Mouse (Mus musculus) testis, adult 10 weeks (tissue): Measurements from ENCODE around the gene Lima1. TPM values are rescaled to one million over a fixed set of nuclear protein-coding genes. Genes with fewer than 3 reads are reported as not detected.

Experiments used
- polyA plus RNA-seq: library from polyadenylated mRNA; stranded (reverse); fragments of 350-450 nt; fragmentation: Illumina TruSeq; extraction: RNeasy Lipid Tissue Mini Kit (QIAGEN cat#74804); gene quantifications from one replicate; pipeline ENCODE4 v1.2.3, GENCODE M21; 2014; ENCODE audit warnings: low read depth, low replicate concordance

Lima1 gene
- polyA plus RNA-seq, result 5.9 TPM

GRCm38 (mm10) chr15:99875334-99875869 lies at the start of gene Lima1:
Lima1 (minus strand) TSS chr15:99875456.

GRCm38 (mm10) chr15:99772881-99772924 lies 102.6 kb downstream of the Lima1 start, which contains the start of gene Cers5:
Cers5 (minus strand) TSS chr15:99772885.

Other genes with a start within 250 kb of the Lima1 start
- 39.4 TPM for gene Racgap1, start 223.8 kb downstream of the Lima1 start, polyA plus RNA-seq
- gene Asic1, start 205.1 kb downstream of the Lima1 start, polyA plus RNA-seq, result not detected
- 9.5 TPM for gene Smarcd1, start 173.3 kb downstream of the Lima1 start, polyA plus RNA-seq
- gene Gm17349, start 170.0 kb downstream of the Lima1 start, polyA plus RNA-seq, result not detected
- gene Gpd1, start 157.9 kb downstream of the Lima1 start, polyA plus RNA-seq, result 1.4 TPM
- gene Cox14, start 149.8 kb downstream of the Lima1 start, polyA plus RNA-seq, result 5.3 TPM
- 25.6 TPM for gene Cers5, start 102.6 kb downstream of the Lima1 start, polyA plus RNA-seq
- 38.7 TPM for gene Fam186a, start 91.6 kb upstream of the Lima1 start, polyA plus RNA-seq
- 52.3 TPM for gene Larp4, start 94.6 kb upstream of the Lima1 start, polyA plus RNA-seq
- gene Dip2b, start 163.2 kb upstream of the Lima1 start, polyA plus RNA-seq, result 11.8 TPM